Mouse (Mus musculus) embryonic facial prominence, embryonic 10.5 days (tissue): Measurements from ENCODE around the gene Brdt. TPM values are rescaled to one million over a fixed set of nuclear protein-coding genes. Genes with fewer than 3 reads are reported as not detected.

Source experiments
- DNase-seq: peaks from one replicate; pipeline ENCODE4 v3.0.0-alpha.2; 2017; ENCODE audit warnings: low spot score
- H3K27ac ChIP-seq: fragments of 300-500 bp; sonication (generic); replicated peaks from 2 replicates; pipeline ENCODE4 v1.5.1; 2016; ENCODE audit warnings: mild to moderate bottlenecking
- H3K27me3 ChIP-seq: fragments of 300-500 bp; sonication (generic); replicated peaks from 2 replicates; pipeline ENCODE4 v1.6.1; 2016; ENCODE audit warnings: low read depth, mild to moderate bottlenecking; ENCODE audit not compliant: poor library complexity, severe bottlenecking
- H3K36me3 ChIP-seq: fragments of 300-500 bp; sonication (generic); replicated peaks from 2 replicates; pipeline ENCODE4 v1.6.1; 2016; ENCODE audit warnings: mild to moderate bottlenecking, moderate library complexity
- H3K4me1 ChIP-seq: fragments of 300-500 bp; sonication (generic); 2 replicates; pipeline ENCODE4 v1.6.1; 2016
- H3K4me3 ChIP-seq: fragments of 300-500 bp; sonication (generic); 2 replicates; pipeline ENCODE4 v1.5.1; 2016; ENCODE audit warnings: mild to moderate bottlenecking, moderate library complexity
- H3K9me3 ChIP-seq: fragments of 300-500 bp; sonication (generic); 2 replicates; pipeline ENCODE4 v1.6.1; 2016; ENCODE audit warnings: mild to moderate bottlenecking
- WGBS: fragments of 180-500 bp; shearing (Covaris S2); methylation state at CpG from one replicate; pipeline ENCODE4 v1.1.7; 2016; 5-methylcytosine and 5-hydroxymethylcytosine counted together
- polyA plus RNA-seq: library from polyadenylated mRNA; unstranded; fragments of >200 nt; fragmentation: Nextera tagmentation; extraction: Ambion mirVana; gene quantifications from 2 replicates; pipeline ENCODE4 v1.2.1, GENCODE M21; 2016

The Brdt gene
- polyA plus RNA-seq, 1 experiment from 2014 or later: 1.6 TPM

DNA sequence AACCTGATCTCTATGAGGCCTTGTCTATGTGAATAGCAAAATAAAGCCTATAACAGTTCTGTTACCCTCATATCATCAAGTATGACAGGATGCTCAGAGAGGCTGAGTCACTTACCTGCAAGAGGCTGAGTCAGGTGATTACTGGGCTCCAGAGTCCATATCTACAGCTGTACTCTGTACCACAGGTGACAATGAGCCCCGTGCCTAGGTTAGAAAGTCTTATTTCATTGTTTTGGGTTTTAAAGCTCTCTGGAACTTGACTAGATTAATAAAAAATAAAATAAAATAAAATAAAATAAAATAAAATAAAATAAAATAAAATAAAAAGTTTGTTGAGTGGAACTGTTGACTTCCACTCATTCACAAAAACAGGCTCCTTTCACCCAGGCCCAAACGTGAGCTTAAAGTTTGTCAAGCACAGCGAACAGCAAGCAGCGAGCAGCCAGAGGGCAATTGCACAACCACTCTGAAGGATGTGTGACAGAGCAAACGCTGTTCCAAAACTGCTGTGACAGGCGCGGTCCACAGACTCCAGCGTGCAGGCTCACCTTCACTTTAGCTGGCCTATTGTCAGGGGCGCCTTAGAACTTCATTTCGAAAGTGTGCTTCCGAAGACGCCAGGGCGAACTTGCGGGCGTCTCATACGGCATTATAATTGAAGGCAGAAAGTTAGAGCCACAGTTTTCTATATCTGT, 35.0 kb upstream of the Brdt start:
- no peak for DNase-seq

DNA sequence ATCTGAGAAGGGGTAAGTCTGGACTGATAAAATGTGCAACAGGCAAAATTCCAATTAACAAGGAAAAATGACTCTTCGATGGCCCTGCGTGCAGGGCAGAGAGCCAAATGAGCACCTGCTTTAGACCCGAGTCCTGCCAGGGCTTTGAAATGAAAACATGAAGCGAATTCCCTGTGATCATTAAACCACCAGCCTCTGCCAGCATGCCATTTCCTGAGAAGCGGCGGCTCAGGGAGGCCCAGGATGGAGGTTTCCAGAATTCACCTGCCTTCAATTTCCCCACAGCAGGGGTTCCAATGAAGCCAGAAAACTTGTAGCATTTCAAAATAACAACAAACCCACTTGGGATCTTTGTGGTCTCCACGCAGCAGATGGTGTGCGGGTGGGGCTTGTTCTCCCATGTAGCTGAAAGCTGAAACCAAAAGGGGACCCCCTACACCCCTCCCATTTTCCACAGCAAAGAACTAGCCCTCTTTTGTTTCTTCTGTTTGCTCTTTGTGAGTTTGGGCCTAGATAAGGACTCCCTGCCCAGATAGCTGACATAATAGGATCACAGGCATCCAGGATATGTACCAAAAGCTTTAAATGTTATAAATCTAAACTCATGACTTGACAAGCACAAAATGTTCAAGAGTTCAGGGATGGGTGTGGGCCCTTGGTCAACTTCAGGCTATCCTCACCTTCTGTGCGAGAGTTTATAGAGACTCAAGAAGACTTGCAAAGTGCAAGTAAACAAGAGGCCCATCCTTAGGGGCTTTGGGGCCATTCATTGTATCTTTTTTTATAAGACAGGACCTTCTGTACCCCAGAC, 34.2 kb upstream of the Brdt start:
- DNase-seq: no peak
- Histone ChIP-seq H3K4me1 (peaks cover 12% of the 10 kb centered on the region), H3K4me3 (no peak overlapping the region), H3K27ac (no peak overlapping the region), H3K36me3 (no peaks in the 10 kb centered on the region), H3K9me3 (no peaks in the 10 kb centered on the region), H3K27me3 (peaks cover 13% of the 10 kb centered on the region)
- 44% methylated on average over 9 of the region's 9 CpGs for WGBS

More for the DNA sequence above, 35.0 kb upstream of the Brdt start:
- no peaks in the 10 kb centered on the region for H3K36me3 ChIP-seq
- peaks cover 12% of the 10 kb centered on the region for H3K4me1 ChIP-seq
- no peak overlapping the region for H3K4me3 ChIP-seq
- H3K9me3 ChIP-seq: no peaks in the 10 kb centered on the region
- no peak overlapping the region for H3K27ac ChIP-seq
- H3K27me3 ChIP-seq: peaks cover 20% of the 10 kb centered on the region
- WGBS: 72% methylated on average over 16 of the region's 16 CpGs

DNA sequence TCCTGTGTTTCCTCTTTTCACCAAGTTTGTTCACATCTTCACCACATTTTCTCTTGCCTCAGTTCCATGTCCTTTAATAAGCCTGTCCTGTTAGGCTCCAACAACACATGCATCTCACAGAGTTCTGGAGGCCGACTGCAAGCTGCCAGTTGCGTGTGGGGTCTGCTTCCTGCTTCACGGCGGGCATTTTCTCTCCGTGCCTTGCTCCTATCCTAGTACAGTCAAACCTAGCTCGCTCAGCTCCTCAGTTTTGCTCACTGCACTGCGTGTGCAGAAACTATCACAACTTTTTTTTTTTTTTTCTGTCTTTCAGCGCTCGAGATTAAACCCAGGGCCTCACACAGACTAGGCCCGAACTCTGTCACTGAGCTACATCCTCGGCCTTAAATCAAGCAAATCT, 32.1 kb upstream of the Brdt start:
- WGBS: 82% methylated on average over 11 of the region's 11 CpGs
- Histone ChIP-seq H3K4me1 (peaks cover 20% of the 10 kb centered on the region), H3K27me3 (no peaks in the 10 kb centered on the region), H3K9me3 (no peaks in the 10 kb centered on the region), H3K36me3 (no peaks in the 10 kb centered on the region), H3K27ac (no peak overlapping the region), H3K4me3 (no peak overlapping the region)
- DNase-seq: no peak

DNA sequence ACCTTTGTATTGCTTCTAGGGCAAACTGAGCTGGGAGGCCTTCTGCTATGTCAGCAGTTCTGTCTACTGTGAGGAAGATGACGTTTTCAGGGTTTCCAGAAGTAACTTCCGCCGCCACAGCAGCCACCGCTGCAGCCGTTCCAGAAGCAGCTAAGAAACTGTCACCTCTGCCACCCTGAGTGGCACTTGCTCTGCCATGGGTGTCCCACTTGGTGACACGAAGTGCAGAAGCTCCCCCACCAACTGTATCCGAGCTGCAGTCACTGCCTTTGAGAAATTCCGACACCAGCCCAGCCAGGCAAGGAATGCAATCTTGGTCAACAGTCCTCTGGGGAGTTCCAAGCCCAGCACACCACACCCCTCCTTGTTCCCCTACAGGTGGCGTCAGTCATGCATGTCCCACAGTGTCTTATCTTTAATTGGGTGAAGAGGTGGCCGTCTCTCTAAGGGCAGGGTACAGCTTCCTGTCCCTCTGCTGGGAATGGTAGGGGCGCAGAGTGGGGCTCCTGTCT, 27.6 kb upstream of the Brdt start:
- Histone ChIP-seq H3K4me1 (peaks cover 13% of the 10 kb centered on the region), H3K27ac (no peak overlapping the region), H3K36me3 (no peaks in the 10 kb centered on the region), H3K4me3 (no peak overlapping the region), H3K9me3 (no peaks in the 10 kb centered on the region), H3K27me3 (no peaks in the 10 kb centered on the region)
- WGBS: 55% methylated on average over 11 of the region's 11 CpGs
- DNase-seq: peak; percentile 7

DNA sequence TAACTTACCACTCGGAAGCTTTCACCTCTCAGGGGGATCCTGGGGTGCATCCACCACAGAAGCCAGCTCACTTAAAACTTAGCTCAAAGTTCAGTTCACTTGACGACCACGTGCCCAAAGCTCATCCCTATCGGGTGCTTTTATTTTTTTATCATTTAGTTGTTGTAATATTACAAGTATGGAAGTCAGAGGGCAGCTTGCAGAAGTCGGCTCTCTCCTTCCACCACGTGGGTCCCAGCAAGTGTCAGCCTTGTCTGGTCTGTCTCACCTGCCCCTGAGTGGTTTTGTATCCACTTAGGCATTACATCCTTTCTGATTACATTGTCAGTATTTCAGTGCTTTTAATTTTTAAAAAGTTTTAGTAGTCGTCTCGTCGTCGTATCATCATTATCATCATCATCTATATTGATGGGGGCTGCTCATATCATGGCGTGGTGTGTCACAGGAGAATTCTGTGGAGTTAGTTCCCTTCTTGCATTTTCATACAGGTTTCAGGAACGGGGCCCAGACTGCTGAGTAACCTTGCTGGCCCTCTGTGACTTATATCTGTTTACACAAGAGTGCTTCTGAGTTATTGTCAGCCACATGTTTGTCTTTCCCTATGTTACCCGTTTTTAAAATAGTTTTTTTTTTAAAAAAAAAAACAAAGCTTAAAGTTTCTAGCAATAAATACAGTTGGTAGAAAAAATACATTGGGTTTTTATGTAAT, 26.7 kb upstream of the Brdt start:
- no peaks in the 10 kb centered on the region for H3K27me3 ChIP-seq
- WGBS: 79% methylated on average over 13 of the region's 13 CpGs
- no peaks in the 10 kb centered on the region for H3K9me3 ChIP-seq
- H3K27ac ChIP-seq: no peak overlapping the region
- no peak for DNase-seq
- no peaks in the 10 kb centered on the region for H3K36me3 ChIP-seq
- H3K4me1 ChIP-seq: peaks cover 13% of the 10 kb centered on the region
- no peak overlapping the region for H3K4me3 ChIP-seq

DNA sequence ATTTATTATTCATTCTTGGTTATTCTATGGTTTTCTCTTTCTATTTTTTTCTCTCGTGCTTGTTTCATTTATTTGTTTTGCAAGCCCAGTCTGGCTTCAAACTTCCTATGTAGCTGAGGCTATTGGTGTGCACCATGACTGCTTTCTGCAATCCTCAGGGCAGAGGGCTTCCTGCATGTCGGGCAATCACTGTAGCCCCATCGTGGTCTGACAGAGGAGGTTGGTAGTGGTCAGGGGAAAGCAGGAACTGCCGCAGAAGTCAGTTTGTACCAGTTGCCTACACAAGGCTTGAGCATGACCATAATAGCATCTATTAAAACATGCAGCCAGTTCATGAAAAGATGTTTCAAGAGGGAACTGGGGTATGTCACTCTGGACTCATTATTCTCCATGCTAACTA, 23.5 kb upstream of the Brdt start:
- Histone ChIP-seq H3K27me3 (no peaks in the 10 kb centered on the region), H3K4me1 (peaks cover 13% of the 10 kb centered on the region), H3K27ac (no peak overlapping the region), H3K36me3 (no peaks in the 10 kb centered on the region), H3K9me3 (no peaks in the 10 kb centered on the region), H3K4me3 (no peak overlapping the region)
- WGBS: 75% methylated on average over 4 of the region's 4 CpGs
- DNase-seq: no peak

DNA sequence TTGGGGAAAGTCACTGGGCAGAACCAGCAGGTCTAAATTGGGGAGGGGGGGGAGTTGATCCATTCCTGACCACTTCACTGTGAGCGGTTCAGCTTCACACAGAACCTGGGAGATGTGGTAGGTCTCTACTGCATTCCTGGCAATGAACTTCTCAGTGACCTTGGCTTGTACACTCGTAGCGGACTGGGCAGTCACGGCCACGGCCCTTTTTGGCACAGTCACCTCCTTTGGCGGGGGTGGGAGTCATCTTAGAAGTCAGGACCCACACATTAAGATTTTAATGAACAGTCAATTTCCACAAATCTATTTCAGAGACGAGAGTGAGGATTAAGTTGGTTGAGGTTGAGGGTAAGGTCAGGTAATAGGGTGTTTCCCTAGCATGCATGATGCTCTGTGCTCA, 13.8 kb upstream of the Brdt start:
- no peaks in the 10 kb centered on the region for H3K4me1 ChIP-seq
- DNase-seq: no peak
- no peak overlapping the region for H3K4me3 ChIP-seq
- 92% methylated on average over 7 of the region's 7 CpGs for whole genome bisulfite sequencing
- H3K27me3 ChIP-seq: no peaks in the 10 kb centered on the region
- no peaks in the 10 kb centered on the region for H3K36me3 ChIP-seq
- H3K9me3 ChIP-seq: no peaks in the 10 kb centered on the region
- H3K27ac ChIP-seq: no peak overlapping the region

DNA sequence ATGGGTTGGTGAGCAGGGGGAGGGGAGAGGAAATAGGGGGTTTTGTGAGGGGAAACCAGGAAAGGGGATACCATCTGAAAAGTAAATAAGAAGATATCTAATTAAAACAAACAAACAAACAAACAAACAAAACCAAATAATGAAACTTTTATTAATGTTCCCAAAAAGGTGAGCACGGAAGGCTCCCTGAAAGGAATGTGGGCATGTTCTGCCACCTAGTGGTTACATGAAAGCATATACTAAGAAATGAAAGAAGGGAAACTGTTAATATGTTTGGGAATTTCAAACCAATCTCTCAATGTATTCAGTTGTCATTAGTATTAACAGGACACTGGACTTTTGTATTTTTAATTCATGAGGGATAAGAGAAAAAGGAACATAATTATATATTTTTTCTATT, 10.3 kb upstream of the Brdt start:
- no peak for DNase-seq
- H3K27ac ChIP-seq: no peak overlapping the region
- no peaks in the 10 kb centered on the region for H3K36me3 ChIP-seq
- no peak overlapping the region for H3K4me3 ChIP-seq
- no peaks in the 10 kb centered on the region for H3K4me1 ChIP-seq
- no peaks in the 10 kb centered on the region for H3K9me3 ChIP-seq
- WGBS: 8% methylated on average over 1 of the region's 1 CpGs
- no peaks in the 10 kb centered on the region for H3K27me3 ChIP-seq

DNA sequence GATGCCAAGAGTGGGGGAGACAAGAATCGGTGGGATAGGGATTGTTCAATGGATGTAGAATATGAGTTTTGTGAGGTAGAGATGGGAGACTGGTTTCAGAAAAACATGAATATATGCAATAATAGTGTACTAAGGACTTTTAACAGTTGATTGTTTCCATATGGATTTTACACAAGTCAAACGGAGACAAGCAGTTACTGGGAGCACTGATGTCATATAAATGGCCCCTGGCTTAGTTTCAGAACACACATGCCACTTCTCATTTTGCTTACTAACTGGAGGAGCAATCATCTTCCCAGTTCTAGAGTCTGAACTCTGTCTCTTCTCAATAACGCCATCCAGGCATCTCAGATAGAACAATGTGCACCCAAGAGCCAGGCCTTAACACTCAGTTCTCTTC, 9.4 kb downstream of the Brdt start:
- no peaks in the 10 kb centered on the region for H3K36me3 ChIP-seq
- H3K9me3 ChIP-seq: no peaks in the 10 kb centered on the region
- H3K4me3 ChIP-seq: no peak overlapping the region
- H3K4me1 ChIP-seq: no peaks in the 10 kb centered on the region
- no peak for DNase-seq
- H3K27ac ChIP-seq: no peak overlapping the region
- H3K27me3 ChIP-seq: no peaks in the 10 kb centered on the region
- 67% methylated on average over 3 of the region's 3 CpGs for WGBS

DNA sequence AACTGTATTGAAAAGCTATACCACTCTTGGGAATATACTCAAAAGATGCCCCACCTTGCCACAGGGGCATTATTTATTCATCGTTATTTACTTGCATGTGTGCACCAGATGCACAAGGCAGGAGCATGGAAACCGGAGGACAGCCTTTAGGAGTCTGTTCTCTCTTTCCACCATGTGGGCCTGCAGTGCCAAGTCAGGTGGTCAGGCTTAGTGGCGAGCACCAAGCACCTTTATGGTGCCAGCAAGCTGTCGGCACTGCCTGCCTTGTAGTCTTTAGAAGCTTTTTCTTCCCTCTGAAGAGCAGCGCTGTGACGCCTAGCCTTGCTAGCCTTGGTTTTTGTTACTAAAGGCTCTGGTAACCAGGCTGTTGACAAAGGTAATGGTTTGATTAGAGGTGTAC, 11.9 kb downstream of the Brdt start:
- Histone ChIP-seq H3K4me3 (no peak overlapping the region), H3K27me3 (no peaks in the 10 kb centered on the region), H3K27ac (no peak overlapping the region), H3K9me3 (no peaks in the 10 kb centered on the region), H3K36me3 (no peaks in the 10 kb centered on the region), H3K4me1 (peaks cover 3% of the 10 kb centered on the region; the same call in 1 of the 2 replicates)
- DNase-seq: no peak
- 89% methylated on average over 6 of the region's 6 CpGs for WGBS

DNA sequence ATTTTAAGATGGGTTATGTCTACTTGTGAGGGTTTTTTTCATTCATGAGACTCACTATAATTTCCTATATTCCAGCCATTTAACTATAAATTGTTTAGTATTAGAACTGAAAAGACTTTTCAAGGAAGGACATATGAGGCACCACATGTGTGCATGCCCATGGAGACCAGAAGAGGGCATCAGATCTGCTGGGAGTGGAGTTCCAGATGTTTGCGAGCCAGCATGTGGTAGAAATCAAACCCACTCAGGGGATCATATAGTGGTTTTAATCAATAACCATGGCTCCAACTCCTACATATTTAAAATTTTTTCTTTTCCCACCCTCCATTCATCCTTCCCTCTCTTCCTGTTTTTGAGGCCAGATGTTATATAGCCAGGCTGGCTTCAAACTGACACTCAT, 15.3 kb downstream of the Brdt start:
- H3K9me3 ChIP-seq: no peaks in the 10 kb centered on the region
- 43% methylated on average over 1 of the region's 1 CpGs for WGBS
- H3K27ac ChIP-seq: no peak overlapping the region
- H3K4me1 ChIP-seq: peaks cover 3% of the 10 kb centered on the region; the same call in 1 of the 2 replicates
- H3K36me3 ChIP-seq: no peaks in the 10 kb centered on the region
- peak; percentile 35 for DNase-seq
- no peak overlapping the region for H3K4me3 ChIP-seq
- H3K27me3 ChIP-seq: no peaks in the 10 kb centered on the region

DNA sequence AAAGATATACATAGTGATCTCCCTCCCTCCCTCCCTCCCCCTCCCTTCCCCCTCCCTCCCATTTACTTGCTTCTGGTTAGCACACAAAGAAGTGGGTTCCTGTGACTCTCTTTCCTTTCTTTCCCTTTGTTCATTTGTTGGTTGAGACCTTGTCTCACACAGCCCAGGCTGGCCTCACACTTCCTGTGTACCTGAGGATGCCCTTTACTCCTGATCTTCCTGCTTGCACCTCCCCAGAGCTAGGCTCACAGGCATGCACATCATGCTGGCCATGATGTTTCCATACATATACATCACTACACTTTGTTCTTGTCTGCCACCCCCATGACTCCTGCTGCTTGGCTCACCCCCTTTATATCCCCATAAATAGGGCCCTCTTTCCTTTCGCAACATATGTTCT, 21.6 kb downstream of the Brdt start:
- Histone ChIP-seq H3K4me3 (no peak overlapping the region), H3K36me3 (no peaks in the 10 kb centered on the region), H3K4me1 (no peaks in the 10 kb centered on the region), H3K27me3 (no peaks in the 10 kb centered on the region), H3K27ac (no peak overlapping the region), H3K9me3 (no peaks in the 10 kb centered on the region)
- no peak for DNase-seq
- 93% methylated on average over 1 of the region's 1 CpGs for WGBS
